In genomic region chr19:46647850-46648249, GRCm38 (mm10) we compare ENCODE assay signal across 24 mouse cellular contexts. TPM values are rescaled to one million over a fixed set of nuclear protein-coding genes. Genes with fewer than 3 reads are reported as not detected.
DNase-seq lines count a peak whose midpoint lies in the region; ATAC-seq and TF ChIP-seq lines count a peak whose summit lies in the region.
"Had no signal": no experiment of that assay in that cellular context is flagged by ENCODE, and none has a peak within 500 bp of the region (broad histone marks: within the 10 kb centered on the region; RNA-seq: fewer than 3 reads in every experiment).

No protein-coding gene starts in this region.

- TF ChIP-seq POLR2A in heart, adult 2 months (IDR thresholded peaks at IDR 0.05; ENCODE audit: insufficient read depth, low read depth, low read length), result no peak

- H3K9ac ChIP-seq in heart, adult 2 months (ENCODE audit: low read depth, low read length), result no peak overlapping the region
- no peak overlapping the region for H3K9ac ChIP-seq in midbrain, postnatal 0 days (replicated peaks; ENCODE audit: low read length, poor library complexity, severe bottlenecking)
- H3K9ac ChIP-seq in midbrain, embryonic 15.5 days, result no peak overlapping the region
- H3K9ac ChIP-seq: embryonic facial prominence, embryonic 12.5 days; limb, embryonic 15.5 days; neural tube, embryonic 13.5 days had no signal

- H3K4me1 ChIP-seq in heart, adult 2 months (ENCODE audit: control insufficient read depth, insufficient read depth, low read length), result peaks cover 36% of the 10 kb centered on the region
- no peaks in the 10 kb centered on the region for H3K4me1 ChIP-seq in midbrain, postnatal 0 days (ENCODE audit: insufficient read depth, low read length)
- peaks cover 27% of the 10 kb centered on the region for H3K4me1 ChIP-seq in midbrain, embryonic 15.5 days

- TF ChIP-seq EP300 in heart, adult 2 months (IDR thresholded peaks at IDR 0.05; ENCODE audit: insufficient read depth, low read depth, low read length), result 0 out of 2 replicates have a peak, but pooled peaks have one; percentile 11

- intact Hi-C loops in heart, adult 2 months (cut with DNase I), result loop anchor here (1.0 kb wide), 1 partner anchor 41 kb away; no protein-coding TSS in a partner anchor
- intact Hi-C loops in heart, postnatal 25 days (cut with DNase I), result loop anchor here (2.0 kb wide), 1 partner anchor 41 kb away; no protein-coding TSS in a partner anchor

- DNase-seq in heart, adult 2 months, result peak; percentile 41 to 51
- no peak for DNase-seq in heart, postnatal 25 days (ENCODE audit: low spot score)
- DNase-seq in layer of hippocampus, adult 2 months (ENCODE audit: low spot score in 2 of 2), result no peak
- DNase-seq in layer of hippocampus, adult 18-20 months (ENCODE audit: low spot score in 2 of 2), result no peak
- no peak for DNase-seq in midbrain, postnatal 0 days (ENCODE audit: low spot score)
- no peak for DNase-seq in urinary bladder, postnatal 36 days (ENCODE audit: low spot score in 2 of 2)
- DNase-seq: adrenal gland, postnatal 10 days; cerebellum, adult 8-10 months; gastrocnemius, postnatal 14 days; lung, postnatal 4 days; thymus, postnatal 25 days had no signal

- H3K9me3 ChIP-seq in midbrain, postnatal 0 days (ENCODE audit: low read length), result no peaks in the 10 kb centered on the region
- H3K9me3 ChIP-seq in midbrain, embryonic 15.5 days, result no peaks in the 10 kb centered on the region
- H3K9me3 ChIP-seq: embryonic facial prominence, embryonic 12.5 days; G1E; hindbrain, embryonic 10.5 days; limb, embryonic 15.5 days; midbrain, embryonic 10.5 days; neural tube, embryonic 13.5 days had no signal

- no peak for ATAC-seq in midbrain, postnatal 0 days (ENCODE audit: low FRiP score)
- ATAC-seq in midbrain, embryonic 15.5 days (replicated peaks), result no peak
- ATAC-seq: CD4-positive, CD25-positive, alpha-beta regulatory T cell, adult 4 months; inflammation-experienced regulatory T-cells, adult 6 months had no signal

- H3K27ac ChIP-seq in heart, adult 2 months, result peak overlapping the region; percentile 86
- H3K27ac ChIP-seq in layer of hippocampus, adult 2 months, result no peak overlapping the region
- no peak overlapping the region for H3K27ac ChIP-seq in midbrain, postnatal 0 days (ENCODE audit: low read depth, low read length)
- no peak overlapping the region for H3K27ac ChIP-seq in midbrain, embryonic 15.5 days
- H3K27ac ChIP-seq: hindbrain, embryonic 10.5 days; limb, embryonic 15.5 days; midbrain, embryonic 10.5 days; neural tube, embryonic 13.5 days had no signal

- no peaks in the 10 kb centered on the region for H3K27me3 ChIP-seq in heart, adult 2 months (ENCODE audit: control insufficient read depth, insufficient read depth, low read length)
- no peaks in the 10 kb centered on the region for H3K27me3 ChIP-seq in midbrain, postnatal 0 days (ENCODE audit: insufficient read depth, low read length)
- H3K27me3 ChIP-seq in midbrain, embryonic 15.5 days (replicated peaks), result no peaks in the 10 kb centered on the region
- H3K27me3 ChIP-seq: embryonic facial prominence, embryonic 12.5 days; limb, embryonic 15.5 days; neural tube, embryonic 13.5 days had no signal

- peak; percentile 59 for TF ChIP-seq CTCF in heart, adult 2 months (IDR thresholded peaks at IDR 0.05)
- TF ChIP-seq CTCF in layer of hippocampus, adult 2 months (conservative IDR thresholded peaks at IDR 0.05), result peak; percentile 55
- peak; percentile 58 for TF ChIP-seq CTCF in midbrain, postnatal 0 days (IDR thresholded peaks at IDR 0.05)

- no peak overlapping the region for H3K4me3 ChIP-seq in heart, adult 2 months
- no peak overlapping the region for H3K4me3 ChIP-seq in layer of hippocampus, adult 2 months
- no peak overlapping the region for H3K4me3 ChIP-seq in midbrain, postnatal 0 days (ENCODE audit: low read depth, low read length)
- no peak overlapping the region for H3K4me3 ChIP-seq in midbrain, embryonic 15.5 days
- H3K4me3 ChIP-seq: embryonic facial prominence, embryonic 12.5 days; hindbrain, embryonic 10.5 days; limb, embryonic 15.5 days; midbrain, embryonic 10.5 days; neural tube, embryonic 13.5 days had no signal

- whole genome bisulfite sequencing in heart, adult 2 months, result 59% methylated on average over 8 of the region's 8 CpGs
- 82% methylated on average over 8 of the region's 8 CpGs for WGBS in midbrain, postnatal 0 days
- 89% methylated on average over 8 of the region's 8 CpGs for WGBS in midbrain, embryonic 15.5 days

- peaks cover 13% of the 10 kb centered on the region for H3K36me3 ChIP-seq in heart, adult 2 months (ENCODE audit: control insufficient read depth, insufficient read depth, low read length)
- peaks cover 8% of the 10 kb centered on the region; the same call in 1 of the 2 replicates for H3K36me3 ChIP-seq in midbrain, postnatal 0 days (ENCODE audit: insufficient read depth, low read length)
- peaks cover 7% of the 10 kb centered on the region; the same call in 1 of the 2 replicates for H3K36me3 ChIP-seq in midbrain, embryonic 15.5 days (replicated peaks)

- H3K79me2 ChIP-seq in heart, adult 2 months (replicated peaks; ENCODE audit: control insufficient read depth, insufficient read depth, low read length), result peaks cover 2% of the 10 kb centered on the region; the same call in 1 of the 2 replicates

- no peak overlapping the region for H3K4me2 ChIP-seq in midbrain, postnatal 0 days (ENCODE audit: low read depth, low read length, poor library complexity, severe bottlenecking)
- H3K4me2 ChIP-seq in midbrain, embryonic 15.5 days, result no peak overlapping the region
- H3K4me2 ChIP-seq: embryonic facial prominence, embryonic 12.5 days; heart, embryonic 11.5 days; limb, embryonic 15.5 days; neural tube, embryonic 13.5 days had no signal

RNA-seq across cellular contexts. Expression of gene Cyp17a1, which starts 25.1 kb away (rescaled TPM):
- not detected for total RNA-seq in heart, adult 2 months (2021)
- 0.12 TPM in 1 of 2 replicates, not detected in the other for polyA plus RNA-seq in heart, adult 2 months (2012; rRNA removed)
- not detected for total RNA-seq in heart, postnatal 25 days (2021)
- not detected for total RNA-seq in layer of hippocampus, adult 2 months (2021)
- total RNA-seq in layer of hippocampus, adult 18-20 months (2021), result not detected
- not detected in 2 replicates for total RNA-seq in midbrain, postnatal 0 days (2014; rRNA removed)
- not detected in 2 replicates for polyA plus RNA-seq in midbrain, postnatal 0 days (2015; fragmentation: Nextera tagmentation; extraction: Ambion mirVana)
- not detected in 2 replicates for polyA plus RNA-seq in midbrain, embryonic 15.5 days (2015; fragmentation: Nextera tagmentation; extraction: Ambion mirVana)
- total RNA-seq: gastrocnemius, postnatal 14 days; layer of hippocampus, postnatal 14 days; left cerebral cortex, postnatal 25 days had no signal
- polyA plus RNA-seq: CD4-positive, CD25-positive, alpha-beta regulatory T cell, adult 4 months; cortical plate, adult 2 months; G1E; hindbrain, embryonic 10.5 days; midbrain, embryonic 10.5 days; neural tube, embryonic 13.5 days had no signal

RNA-seq across cellular contexts. Expression of gene Borcs7, which starts 41.9 kb away (rescaled TPM):
- total RNA-seq in heart, adult 2 months (2021), result 1 to 10 TPM; 7.1 to 7.8 TPM
- 4.7 and 8.7 TPM in 2 replicates for polyA plus RNA-seq in heart, adult 2 months (2012; rRNA removed)
- 1 to 10 TPM; 7.8 to 8.8 TPM for total RNA-seq in heart, postnatal 25 days (2021)
- 10 to 100 TPM; 22.8 TPM for total RNA-seq in layer of hippocampus, adult 2 months (2021)
- 10 to 100 TPM; 19.1 to 21.2 TPM for total RNA-seq in layer of hippocampus, adult 18-20 months (2021)
- 13.2 and 16.3 TPM in 2 replicates for total RNA-seq in midbrain, postnatal 0 days (2014; rRNA removed)
- 41.3 and 43.0 TPM in 2 replicates for polyA plus RNA-seq in midbrain, postnatal 0 days (2015; fragmentation: Nextera tagmentation; extraction: Ambion mirVana)
- 22.4 and 24.1 TPM in 2 replicates for polyA plus RNA-seq in midbrain, embryonic 15.5 days (2015; fragmentation: Nextera tagmentation; extraction: Ambion mirVana)

RNA-seq across cellular contexts. Expression of gene Wbp1l, which starts 49.0 kb away (rescaled TPM):
- total RNA-seq in heart, adult 2 months (2021), result 10 to 100 TPM; 53.5 to 54.2 TPM
- 39.2 and 46.2 TPM in 2 replicates for polyA plus RNA-seq in heart, adult 2 months (2012; rRNA removed)
- 10 to 100 TPM; 48.5 to 54.4 TPM for total RNA-seq in heart, postnatal 25 days (2021)
- 10 to 100 TPM; 33.5 to 38.0 TPM for total RNA-seq in layer of hippocampus, adult 2 months (2021)
- 10 to 100 TPM; 38.1 to 40.1 TPM for total RNA-seq in layer of hippocampus, adult 18-20 months (2021)
- total RNA-seq in midbrain, postnatal 0 days (2014; rRNA removed), result 44.2 and 44.8 TPM in 2 replicates
- polyA plus RNA-seq in midbrain, postnatal 0 days (2015; fragmentation: Nextera tagmentation; extraction: Ambion mirVana), result 27.1 and 27.8 TPM in 2 replicates
- polyA plus RNA-seq in midbrain, embryonic 15.5 days (2015; fragmentation: Nextera tagmentation; extraction: Ambion mirVana), result 41.1 and 42.6 TPM in 2 replicates

RNA-seq across cellular contexts. Expression of gene As3mt, which starts 59.4 kb away (rescaled TPM):
- 10 to 100 TPM; 86.2 to 99.2 TPM for total RNA-seq in heart, adult 2 months (2021)
- 33.2 and 63.7 TPM in 2 replicates for polyA plus RNA-seq in heart, adult 2 months (2012; rRNA removed)
- total RNA-seq in heart, postnatal 25 days (2021), result 10 to 100 TPM; 93.3 to 97.2 TPM
- total RNA-seq in layer of hippocampus, adult 2 months (2021), result 10 to 100 TPM; 23.1 to 25.2 TPM
- total RNA-seq in layer of hippocampus, adult 18-20 months (2021), result 10 to 100 TPM; 25.7 to 28.1 TPM
- 21.3 and 28.9 TPM in 2 replicates for total RNA-seq in midbrain, postnatal 0 days (2014; rRNA removed)
- polyA plus RNA-seq in midbrain, postnatal 0 days (2015; fragmentation: Nextera tagmentation; extraction: Ambion mirVana), result 36.4 and 37.9 TPM in 2 replicates
- 33.9 and 38.2 TPM in 2 replicates for polyA plus RNA-seq in midbrain, embryonic 15.5 days (2015; fragmentation: Nextera tagmentation; extraction: Ambion mirVana)
- polyA plus RNA-seq: G1E had no signal

Comparison
In these comparisons a context has a peak if more than half of its experiments do, and no peak if none do; other contexts are left out.
1. DNase-seq: peak in heart, adult 2 months (2 of 2); none in heart, postnatal 25 days (single experiment), layer of hippocampus, adult 2 months (0 of 2), layer of hippocampus, adult 18-20 months (0 of 2), midbrain, postnatal 0 days (single experiment) and urinary bladder, postnatal 36 days (0 of 2).
2. Peak in every context shown above with its lines, with median percentiles within 50 percentile points of each other: CTCF ChIP-seq.